Mouse (Mus musculus) myocyte (in vitro differentiated cells): ENCODE data around the gene B020031M17Rik. TPM values are rescaled to one million over a fixed set of nuclear protein-coding genes. Genes with fewer than 3 reads are reported as not detected.
"Not testable (repeated sequence)": the region's sequence is repeated elsewhere in the genome, so short reads cannot be mapped to it uniquely, and the experiment has no call there.

Experiments used
- H3K27me3 ChIP-seq: one replicate; pipeline ENCODE4 v1.6.1; 2011; ENCODE audit not compliant: control insufficient read depth, insufficient read depth, insufficient read length
- H3K36me3 ChIP-seq: one replicate; pipeline ENCODE4 v1.6.1; 2011; ENCODE audit not compliant: control insufficient read depth, insufficient read depth
- H3K4me2 ChIP-seq: one replicate; pipeline ENCODE4 v1.6.1; 2011; ENCODE audit warnings: low read depth, control low read depth
- H3K4me3 ChIP-seq: one replicate; pipeline ENCODE4 v1.5.1; 2011; ENCODE audit warnings: mild to moderate bottlenecking, control low read depth, moderate library complexity
- H3K79me2 ChIP-seq: one replicate; pipeline ENCODE4 v1.6.1; 2011; ENCODE audit not compliant: control insufficient read depth, insufficient read depth
- H3ac ChIP-seq: one replicate; pipeline ENCODE4 v1.6.1; 2011; ENCODE audit not compliant: control insufficient read depth, insufficient read length
- polyA plus RNA-seq: library from polyadenylated mRNA; unstranded; fragments of >200 nt; fragmentation: generic; extraction: Trizol; gene quantifications from one replicate; pipeline ENCODE4 v1.2.1, GENCODE M21; 2012; ENCODE audit warnings: missing spikeins

The B020031M17Rik gene
- polyA plus RNA-seq, 1 experiment: not detected

- not testable (repeated sequence) for H3K4me3 ChIP-seq, H3K79me2 ChIP-seq, H3ac ChIP-seq, H3K4me2 ChIP-seq, H3K27me3 ChIP-seq, H3K36me3 ChIP-seq
Measured at GRCm38 (mm10) chr13:119924597-119925340, 25.8 kb downstream of the B020031M17Rik start.

- H3ac ChIP-seq, H3K4me3 ChIP-seq, H3K79me2 ChIP-seq, H3K36me3 ChIP-seq, H3K4me2 ChIP-seq, H3K27me3 ChIP-seq: not testable (repeated sequence)
Measured at GRCm38 (mm10) chr13:119916966-119917722, 33.5 kb downstream of the B020031M17Rik start.

- not testable (repeated sequence) for H3K4me2 ChIP-seq, H3K27me3 ChIP-seq, H3K36me3 ChIP-seq, H3K4me3 ChIP-seq, H3K79me2 ChIP-seq, H3ac ChIP-seq
Measured at GRCm38 (mm10) chr13:119916449-119916848, 34.2 kb downstream of the B020031M17Rik start.

Other genes starting within 250 kb of the B020031M17Rik start
- gene Nim1k, start 194.9 kb downstream of the B020031M17Rik start, polyA plus RNA-seq: 0.23 TPM
- 9.1 TPM for gene Zfp131, start 159.9 kb downstream of the B020031M17Rik start, polyA plus RNA-seq
- gene AF067063, start 120.6 kb downstream of the B020031M17Rik start, polyA plus RNA-seq: not detected
- gene D13Ertd608e, start 114.8 kb downstream of the B020031M17Rik start, polyA plus RNA-seq: not detected
- not detected for gene Tcstv1, start 56.0 kb downstream of the B020031M17Rik start, polyA plus RNA-seq
- gene Gm21761, start 21.5 kb downstream of the B020031M17Rik start, polyA plus RNA-seq: not detected
- gene Gm36079, start 76.2 kb upstream of the B020031M17Rik start, polyA plus RNA-seq: not detected
- not detected for gene Gm21188, start 101.4 kb upstream of the B020031M17Rik start, polyA plus RNA-seq
- not detected for gene Gm20767, start 189.4 kb upstream of the B020031M17Rik start, polyA plus RNA-seq
- gene Gm21818, start 221.6 kb upstream of the B020031M17Rik start, polyA plus RNA-seq: not detected